Mouse (Mus musculus): ENCODE results near the gene Selenof. TPM values are rescaled to one million over a fixed set of nuclear protein-coding genes. Genes with fewer than 3 reads are reported as not detected.
A peak's percentile ranks its signal among the peaks of the same experiment; 100 is the strongest.

The Selenof gene
- polyA plus RNA-seq, 1 experiment = 2.4 TPM

DNA sequence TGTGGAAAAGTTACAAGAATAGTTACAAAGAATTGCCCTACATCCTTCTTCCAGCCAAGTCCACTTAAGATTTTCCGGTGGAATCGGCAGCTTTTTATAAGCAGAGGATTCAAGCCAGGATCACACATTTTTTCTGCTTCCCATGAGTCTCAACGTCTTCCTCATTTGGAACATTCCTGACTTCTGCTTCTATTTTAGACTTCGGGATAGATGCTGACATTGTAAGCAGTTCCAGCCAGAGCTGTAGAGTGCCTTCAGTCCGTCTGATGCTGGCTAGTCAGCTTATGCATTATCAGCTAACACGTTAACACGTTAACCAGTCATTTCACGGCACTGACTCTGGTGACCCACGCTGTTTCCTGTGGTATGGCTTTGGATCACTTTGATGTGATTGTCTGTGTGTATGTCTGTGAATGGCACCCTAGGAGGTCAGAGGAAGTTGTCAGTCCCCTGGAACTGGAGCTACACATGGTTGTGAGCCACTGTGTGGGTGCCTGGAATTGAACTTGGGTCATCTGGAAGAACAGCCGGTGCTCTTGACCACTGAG lies 47.6 kb downstream of the Selenof start:
- H3K36me3 ChIP-seq (ENCODE audit: control insufficient read depth) = peaks cover 2% of the 10 kb centered on the region; the same call in 1 of the 2 replicates
- no peaks in the 10 kb centered on the region for H3K27me3 ChIP-seq (ENCODE audit: control insufficient read depth)
- no peak overlapping the region for H3K4me3 ChIP-seq (replicated peaks)
- TF ChIP-seq TAL1 (IDR thresholded peaks at IDR 0.05; ENCODE audit: low read length) (no peak), GATA1 (IDR thresholded peaks at IDR 0.05; ENCODE audit: low read length) (no peak)
- H3K4me1 ChIP-seq (ENCODE audit: control insufficient read depth) = peaks cover 17% of the 10 kb centered on the region
- H3K9me3 ChIP-seq (ENCODE audit: control insufficient read depth, low read length) = peaks cover 4% of the 10 kb centered on the region

DNA sequence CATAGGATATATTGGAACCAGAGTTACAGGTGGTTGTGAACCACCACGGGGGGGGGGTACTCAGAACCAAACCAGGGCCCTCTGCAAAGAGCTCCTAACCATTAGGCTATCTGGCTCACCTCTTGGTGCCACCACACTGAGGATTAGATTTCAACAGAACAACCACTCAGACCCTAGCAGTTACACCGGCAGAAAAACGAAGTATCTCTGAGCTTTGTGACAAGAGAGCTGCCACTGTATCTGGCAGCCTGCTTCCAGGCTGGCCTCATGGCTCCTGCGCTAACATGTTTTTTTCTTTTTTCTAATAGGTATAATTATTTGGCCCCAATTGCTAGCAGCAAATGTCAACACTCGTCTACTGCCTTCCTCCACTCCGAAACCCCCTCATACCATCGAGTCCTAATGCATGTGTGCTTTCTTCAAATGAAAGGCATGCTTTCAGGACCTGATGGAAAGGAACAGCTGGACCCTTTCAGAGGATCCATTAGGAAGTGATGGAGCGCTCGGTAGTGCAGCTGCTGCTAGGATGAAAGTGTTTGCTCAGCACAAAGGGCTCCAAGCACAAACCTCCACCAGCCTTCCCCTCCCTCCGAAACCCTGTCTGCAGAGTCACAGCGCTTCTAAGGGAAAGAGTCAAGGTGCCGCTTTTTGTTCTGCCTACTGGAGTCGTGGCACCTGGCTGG lies 53.0 kb downstream of the Selenof start:
- Histone ChIP-seq H3K4me1 (ENCODE audit: control insufficient read depth) (peaks cover 34% of the 10 kb centered on the region), H3K36me3 (ENCODE audit: control insufficient read depth) (peaks cover 11% of the 10 kb centered on the region), H3K27me3 (ENCODE audit: control insufficient read depth) (no peaks in the 10 kb centered on the region), H3K9me3 (ENCODE audit: control insufficient read depth, low read length) (peaks cover 7% of the 10 kb centered on the region), H3K4me3 (replicated peaks) (no peak overlapping the region)
- TF ChIP-seq TAL1 (IDR thresholded peaks at IDR 0.05; ENCODE audit: low read length) = no peak
- TF ChIP-seq GATA1 (IDR thresholded peaks at IDR 0.05; ENCODE audit: low read length) = no peak

DNA sequence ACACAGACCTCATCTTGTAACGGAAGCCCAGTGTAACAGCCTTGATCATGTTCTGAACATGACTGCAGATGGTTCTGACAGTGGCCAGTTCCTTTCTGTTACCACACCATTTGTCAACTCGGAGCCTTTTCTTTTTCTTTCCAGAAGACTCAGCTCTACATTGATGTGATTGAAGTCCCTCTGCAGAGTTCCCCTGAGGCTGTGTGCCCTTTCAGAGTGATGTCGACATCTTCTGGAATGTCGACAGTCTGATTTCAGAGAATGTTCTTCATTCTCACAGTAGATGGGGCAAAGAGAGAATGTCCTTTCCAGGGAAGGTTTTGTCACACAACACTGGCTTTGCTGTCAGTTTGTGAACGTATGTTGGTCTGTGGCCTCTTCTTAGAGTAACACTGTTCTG lies 55.6 kb downstream of the Selenof start:
- Histone ChIP-seq H3K9me3 (ENCODE audit: control insufficient read depth, low read length) (peaks cover 3% of the 10 kb centered on the region; the same call in 1 of the 2 replicates), H3K4me1 (ENCODE audit: control insufficient read depth) (peaks cover 54% of the 10 kb centered on the region), H3K4me3 (replicated peaks) (no peak overlapping the region), H3K27me3 (ENCODE audit: control insufficient read depth) (no peaks in the 10 kb centered on the region), H3K36me3 (ENCODE audit: control insufficient read depth) (peaks cover 18% of the 10 kb centered on the region)
- no peak for TF ChIP-seq TAL1 (IDR thresholded peaks at IDR 0.05; ENCODE audit: low read length)
- no peak for TF ChIP-seq GATA1 (IDR thresholded peaks at IDR 0.05; ENCODE audit: low read length)

DNA sequence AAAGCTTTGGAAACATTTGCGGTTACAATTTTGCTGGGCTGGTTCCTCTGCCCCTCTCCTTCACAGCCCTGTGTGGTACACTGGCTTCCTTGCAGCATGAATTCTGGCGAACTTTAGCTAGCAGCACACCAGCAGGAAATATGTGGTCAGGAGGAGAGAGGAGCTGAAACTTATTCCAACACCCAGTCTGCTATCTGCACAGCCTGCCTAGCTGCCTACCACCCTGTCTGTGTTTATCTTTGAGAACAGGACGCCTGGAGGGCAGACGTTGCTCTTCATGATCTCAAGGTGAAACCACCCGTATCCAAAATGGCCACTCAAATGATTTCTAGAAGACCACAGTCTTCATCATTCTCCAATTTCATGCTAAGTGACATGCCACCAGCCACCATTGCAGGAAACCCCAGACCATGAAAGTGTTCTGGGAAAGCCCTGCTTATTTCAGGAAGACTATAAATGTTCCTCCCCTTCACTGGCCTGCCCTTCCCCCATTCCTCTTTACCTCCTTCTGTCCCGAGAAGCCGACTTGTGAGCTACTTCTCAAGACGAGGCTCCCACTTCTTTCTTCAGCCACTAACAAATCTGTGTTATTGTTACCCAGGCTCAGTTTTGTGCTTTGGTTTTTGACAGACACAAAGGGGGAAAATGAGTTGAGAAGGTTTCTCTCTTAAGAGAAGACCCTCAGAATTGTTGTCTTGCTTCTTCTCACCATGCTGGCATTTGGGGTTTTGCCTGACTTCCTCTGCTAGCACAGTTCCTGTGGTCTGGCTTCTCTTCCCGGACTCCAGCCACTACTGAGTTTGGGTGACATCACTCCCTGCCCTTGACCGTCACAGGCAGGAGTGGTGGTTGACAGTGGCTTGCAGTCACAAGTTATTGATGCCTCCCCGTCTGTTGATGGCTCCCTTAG lies 58.2 kb downstream of the Selenof start:
- Histone ChIP-seq H3K27me3 (ENCODE audit: control insufficient read depth) (no peaks in the 10 kb centered on the region), H3K36me3 (ENCODE audit: control insufficient read depth) (peaks cover 18% of the 10 kb centered on the region), H3K9me3 (ENCODE audit: control insufficient read depth, low read length) (peaks cover 3% of the 10 kb centered on the region; the same call in 1 of the 2 replicates), H3K4me3 (replicated peaks) (peak overlapping the region; percentile 54), H3K4me1 (ENCODE audit: control insufficient read depth) (peaks cover 57% of the 10 kb centered on the region)
- TF ChIP-seq GATA1 (IDR thresholded peaks at IDR 0.05; ENCODE audit: low read length) (peak; percentile 91), TAL1 (IDR thresholded peaks at IDR 0.05; ENCODE audit: low read length) (peak; percentile 92)

DNA sequence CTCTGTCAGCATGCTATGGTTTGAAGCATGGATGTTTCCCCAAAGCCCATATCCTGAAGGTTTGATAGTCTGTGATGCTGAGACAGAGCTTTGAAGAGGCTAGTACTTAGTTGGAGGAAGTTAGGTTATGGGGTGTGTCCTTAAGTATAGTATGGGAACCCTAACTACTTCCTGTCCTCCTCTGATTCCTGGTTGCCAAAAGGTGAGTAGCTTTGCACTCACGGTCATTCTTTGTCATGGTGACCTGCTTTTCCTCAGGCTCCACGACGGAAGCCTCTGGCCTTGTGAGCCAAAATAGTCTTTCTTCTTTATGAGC lies 58.8 kb downstream of the Selenof start:
- no peak for TF ChIP-seq GATA1 (IDR thresholded peaks at IDR 0.05; ENCODE audit: low read length)
- no peak for TF ChIP-seq TAL1 (IDR thresholded peaks at IDR 0.05; ENCODE audit: low read length)
- Histone ChIP-seq H3K4me1 (ENCODE audit: control insufficient read depth) (peaks cover 55% of the 10 kb centered on the region), H3K9me3 (ENCODE audit: control insufficient read depth, low read length) (peaks cover 3% of the 10 kb centered on the region; the same call in 1 of the 2 replicates), H3K36me3 (ENCODE audit: control insufficient read depth) (peaks cover 18% of the 10 kb centered on the region), H3K27me3 (ENCODE audit: control insufficient read depth) (no peaks in the 10 kb centered on the region), H3K4me3 (replicated peaks) (no peak overlapping the region)

DNA sequence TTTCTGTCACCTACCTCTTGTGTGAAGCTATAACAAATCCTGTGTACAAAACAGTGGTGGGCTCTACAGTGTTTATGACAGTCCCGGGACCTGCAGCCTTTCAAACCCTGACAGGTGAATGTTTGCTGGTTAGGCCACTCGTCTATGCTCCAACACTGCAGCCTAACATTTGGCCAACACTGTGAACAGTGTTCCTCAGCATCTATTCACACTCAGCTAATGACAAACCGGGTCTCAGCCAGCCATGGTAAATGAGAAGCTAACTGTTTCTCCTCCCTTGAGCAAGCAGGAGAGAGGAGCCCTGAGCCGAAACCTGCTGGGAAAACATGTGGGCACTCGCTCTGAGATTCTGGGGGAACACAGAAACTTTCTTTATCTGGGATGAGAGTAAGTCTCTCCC lies 65.1 kb downstream of the Selenof start:
- peaks cover 3% of the 10 kb centered on the region for H3K27me3 ChIP-seq (ENCODE audit: control insufficient read depth)
- H3K4me1 ChIP-seq (ENCODE audit: control insufficient read depth) = peaks cover 26% of the 10 kb centered on the region
- no peak for TF ChIP-seq GATA1 (IDR thresholded peaks at IDR 0.05; ENCODE audit: low read length)
- no peak for TF ChIP-seq TAL1 (IDR thresholded peaks at IDR 0.05; ENCODE audit: low read length)
- H3K36me3 ChIP-seq (ENCODE audit: control insufficient read depth) = no peaks in the 10 kb centered on the region
- H3K9me3 ChIP-seq (ENCODE audit: control insufficient read depth, low read length) = no peaks in the 10 kb centered on the region
- no peak overlapping the region for H3K4me3 ChIP-seq (replicated peaks)

DNA sequence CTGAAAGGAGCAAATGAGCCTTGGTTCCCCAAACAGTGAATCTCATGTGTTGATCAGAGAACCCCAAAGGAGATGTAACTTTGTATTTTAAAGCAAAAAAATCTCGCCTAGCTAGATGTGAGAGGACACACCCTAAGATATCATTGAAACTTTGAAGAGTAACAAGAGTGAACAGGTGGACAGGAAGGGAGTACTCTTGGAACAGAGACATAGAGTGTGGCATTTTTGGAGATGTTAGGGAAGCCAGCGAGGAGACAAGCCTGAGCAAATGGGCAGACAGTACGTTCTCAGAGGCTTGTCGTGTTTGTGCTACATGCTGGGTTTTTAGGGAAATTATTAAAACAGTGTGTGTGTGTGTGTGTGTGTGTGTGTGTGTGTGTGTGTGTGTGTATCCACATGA lies 68.0 kb downstream of the Selenof start:
- Histone ChIP-seq H3K36me3 (ENCODE audit: control insufficient read depth) (no peaks in the 10 kb centered on the region), H3K27me3 (ENCODE audit: control insufficient read depth) (peaks cover 3% of the 10 kb centered on the region), H3K4me3 (replicated peaks) (no peak overlapping the region), H3K9me3 (ENCODE audit: control insufficient read depth, low read length) (peaks cover 4% of the 10 kb centered on the region), H3K4me1 (ENCODE audit: control insufficient read depth) (peaks cover 20% of the 10 kb centered on the region)
- no peak for TF ChIP-seq TAL1 (IDR thresholded peaks at IDR 0.05; ENCODE audit: low read length)
- TF ChIP-seq GATA1 (IDR thresholded peaks at IDR 0.05; ENCODE audit: low read length) = no peak

DNA sequence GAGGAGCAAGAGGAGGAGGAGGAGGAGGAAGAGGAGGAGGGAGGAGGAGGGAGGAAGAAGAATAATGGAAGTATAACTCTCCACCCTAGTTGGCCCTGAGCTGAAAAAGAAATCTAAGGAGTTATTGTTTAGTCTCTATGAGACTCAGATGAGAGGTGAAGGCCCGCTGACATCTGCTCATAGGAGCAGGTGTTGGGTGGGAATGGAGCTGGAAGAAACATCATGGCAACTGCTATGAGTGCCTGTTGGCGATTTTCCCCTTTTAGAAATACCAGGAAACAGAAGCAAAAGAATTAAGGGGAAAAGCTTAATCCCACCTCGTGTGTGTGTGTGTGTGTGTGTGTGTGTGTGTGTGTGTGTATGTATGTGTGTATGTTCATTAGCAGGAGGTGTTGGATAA lies 69.3 kb downstream of the Selenof start:
- Histone ChIP-seq H3K36me3 (ENCODE audit: control insufficient read depth) (no peaks in the 10 kb centered on the region), H3K4me1 (ENCODE audit: control insufficient read depth) (peaks cover 24% of the 10 kb centered on the region), H3K4me3 (replicated peaks) (no peak overlapping the region), H3K9me3 (ENCODE audit: control insufficient read depth, low read length) (peaks cover 4% of the 10 kb centered on the region), H3K27me3 (ENCODE audit: control insufficient read depth) (peaks cover 3% of the 10 kb centered on the region)
- TF ChIP-seq GATA1 (IDR thresholded peaks at IDR 0.05; ENCODE audit: low read length) = no peak
- TF ChIP-seq TAL1 (IDR thresholded peaks at IDR 0.05; ENCODE audit: low read length) = no peak

DNA sequence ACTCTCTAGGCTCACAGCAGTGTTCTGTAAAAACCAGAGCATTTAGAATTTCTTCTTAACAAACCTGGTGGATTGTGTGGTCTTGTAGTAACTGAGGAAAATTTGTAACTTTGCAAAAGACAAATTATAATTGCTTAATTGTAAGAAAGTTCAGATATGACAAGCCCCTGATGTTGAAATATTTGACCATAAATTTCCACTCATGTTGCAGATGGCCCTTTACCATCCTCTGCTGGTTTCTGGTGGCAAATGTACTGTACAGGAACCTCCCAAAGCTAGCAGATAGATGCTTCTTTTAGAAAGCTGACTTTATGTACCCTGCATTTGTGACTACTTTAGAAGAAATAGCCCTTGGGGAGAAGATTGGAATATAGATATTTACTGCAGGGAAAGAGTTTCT lies 69.9 kb downstream of the Selenof start:
- H3K36me3 ChIP-seq (ENCODE audit: control insufficient read depth) = no peaks in the 10 kb centered on the region
- H3K4me1 ChIP-seq (ENCODE audit: control insufficient read depth) = peaks cover 21% of the 10 kb centered on the region
- TF ChIP-seq GATA1 (IDR thresholded peaks at IDR 0.05; ENCODE audit: low read length) (no peak), TAL1 (IDR thresholded peaks at IDR 0.05; ENCODE audit: low read length) (no peak)
- H3K27me3 ChIP-seq (ENCODE audit: control insufficient read depth) = peaks cover 3% of the 10 kb centered on the region
- no peak overlapping the region for H3K4me3 ChIP-seq (replicated peaks)
- peaks cover 4% of the 10 kb centered on the region for H3K9me3 ChIP-seq (ENCODE audit: control insufficient read depth, low read length)

All from erythroblast, embryonic 14.5 days (primary cell).